Mouse (Mus musculus) heart, adult 9 months (tissue): Measurements from ENCODE around the gene Stx4a.
"Not testable (repeated sequence)": the region's sequence is repeated elsewhere in the genome, so short reads cannot be mapped to it uniquely, and the experiment has no call there.

Experiments
- DNase-seq, 2 experiments: peaks; one replicate each; pipeline ENCODE4 v3.0.0; 2022; ENCODE audit warnings: low spot score in 2 of 2

The Stx4a gene

DNA sequence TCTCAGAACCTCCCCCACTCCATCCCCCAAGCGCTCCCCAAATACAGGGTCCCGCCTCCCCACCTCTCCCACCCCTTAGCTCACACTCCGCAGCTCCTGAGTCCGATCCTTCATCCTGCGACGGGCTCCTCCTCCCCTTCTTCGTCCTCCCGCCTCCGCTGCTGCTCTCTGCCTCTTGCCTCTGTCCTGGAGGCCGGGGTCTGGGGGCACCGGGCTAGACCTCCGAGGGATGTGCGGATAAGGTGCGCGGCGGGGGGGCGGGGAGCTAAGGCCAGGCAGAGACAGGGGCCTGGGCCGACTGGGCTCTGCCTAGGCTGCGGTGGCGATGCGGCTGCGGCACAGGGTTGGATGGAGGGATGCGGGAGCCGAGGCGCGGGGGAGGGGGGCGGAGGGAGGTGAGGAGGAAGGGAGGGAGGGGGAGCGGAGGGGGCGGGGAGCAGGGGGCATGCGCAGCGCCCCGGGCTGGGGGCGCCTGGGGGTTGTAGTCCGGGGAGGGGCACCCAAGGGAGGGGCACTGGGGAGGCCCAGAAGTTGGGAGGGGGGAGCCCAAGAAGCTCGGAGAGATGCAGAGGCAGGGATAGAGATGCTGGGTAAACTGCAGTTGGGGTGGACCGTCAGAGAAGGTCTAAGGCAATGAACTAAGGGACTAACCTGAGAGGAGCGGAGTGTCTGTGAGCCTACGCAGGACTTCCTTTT, at the start of gene Stx4a, which contains the start of gene Stx1b:
TSS of gene Stx4a (plus strand) at position 119 of the 696 bp plus-strand sequence.
TSS of gene Stx1b (minus strand) at position 374 of the 696 bp plus-strand sequence.
- no peak for DNase-seq

DNA sequence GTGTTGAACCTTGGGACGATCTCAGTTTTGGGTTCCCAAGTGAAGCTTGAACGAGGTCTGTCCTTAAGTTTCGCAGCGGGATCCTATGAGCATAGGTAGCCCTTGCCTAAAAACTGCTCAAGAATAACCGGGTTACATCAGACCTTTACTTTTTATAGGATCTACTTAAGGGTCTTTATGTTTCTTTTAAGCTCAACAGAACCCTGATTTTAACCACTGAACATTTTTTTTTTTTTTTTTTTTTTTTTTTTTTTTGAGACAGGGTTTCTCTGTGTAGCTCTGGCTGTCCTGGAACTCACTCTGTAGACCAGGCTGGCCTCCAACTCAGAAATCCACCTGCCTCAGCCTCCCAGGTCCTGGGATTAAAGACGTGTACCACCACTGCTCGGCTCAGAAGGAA, 48.3 kb upstream of the Stx4a start:
- not testable (repeated sequence) for DNase-seq

- peak; percentile 75 to 84 for DNase-seq
These were observed 47.7 kb upstream of the Stx4a start, which contains the start of gene Setd1a for GRCm38 (mm10) chr7:127776426-127776825. Setd1a (plus strand) TSS chr7:127776670.

DNA sequence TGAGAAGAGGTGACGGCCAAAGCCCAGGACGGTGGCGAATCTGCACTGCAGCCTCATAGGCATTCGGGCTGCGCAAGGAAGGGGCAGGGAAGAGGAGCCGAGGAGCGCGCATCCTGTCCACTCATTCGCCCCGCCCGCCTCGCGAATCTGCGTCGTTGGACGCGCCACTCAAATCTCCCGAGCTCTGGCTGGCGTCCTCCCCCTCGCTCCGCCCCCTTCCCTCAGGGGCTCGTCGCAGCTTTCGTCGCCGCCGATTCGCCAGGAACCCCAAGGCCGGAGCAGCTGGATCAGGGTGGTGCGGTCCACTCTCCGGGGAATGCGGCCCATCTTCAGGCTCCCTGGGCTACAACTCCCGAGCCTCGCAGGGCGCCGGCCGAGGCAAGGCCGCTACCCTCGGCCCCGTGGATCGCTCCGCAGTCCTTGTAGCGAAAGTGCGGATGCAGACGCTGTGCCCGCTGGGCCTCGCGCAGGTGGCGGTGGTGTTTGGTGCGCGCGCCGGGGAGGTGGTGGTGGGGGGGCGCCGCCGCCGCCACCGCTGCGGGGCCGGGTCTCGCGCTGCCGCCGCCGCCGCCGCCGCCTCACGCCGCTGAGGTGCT, 47.1 kb upstream of the Stx4a start:
- peak; percentile 93 to 96 for DNase-seq

GRCm38 (mm10) chr7:127777474-127778266, 46.4 kb upstream of the Stx4a start:
- peak in 1 of 2 experiments; percentile 38 for DNase-seq

DNA sequence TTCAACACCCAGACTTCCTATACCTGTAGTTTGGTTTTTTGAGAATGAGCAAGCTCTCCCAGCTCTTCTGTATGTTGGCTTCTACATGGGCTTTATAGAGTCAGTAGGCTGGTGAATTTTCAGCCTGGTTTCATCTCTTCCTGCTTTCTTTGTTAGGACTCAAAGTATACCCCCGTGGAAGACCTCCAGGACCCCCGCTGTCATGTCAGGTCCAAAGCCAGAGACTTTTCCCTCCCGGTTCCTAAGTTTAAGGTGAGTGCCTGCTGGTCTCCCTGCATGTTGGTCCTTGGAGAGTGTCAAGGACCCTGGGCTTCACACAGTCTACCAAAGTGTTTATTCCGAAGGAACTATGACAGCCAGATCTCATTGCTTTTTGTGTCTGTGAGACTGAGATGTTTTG, 45.7 kb upstream of the Stx4a start:
- no peak for DNase-seq

DNA sequence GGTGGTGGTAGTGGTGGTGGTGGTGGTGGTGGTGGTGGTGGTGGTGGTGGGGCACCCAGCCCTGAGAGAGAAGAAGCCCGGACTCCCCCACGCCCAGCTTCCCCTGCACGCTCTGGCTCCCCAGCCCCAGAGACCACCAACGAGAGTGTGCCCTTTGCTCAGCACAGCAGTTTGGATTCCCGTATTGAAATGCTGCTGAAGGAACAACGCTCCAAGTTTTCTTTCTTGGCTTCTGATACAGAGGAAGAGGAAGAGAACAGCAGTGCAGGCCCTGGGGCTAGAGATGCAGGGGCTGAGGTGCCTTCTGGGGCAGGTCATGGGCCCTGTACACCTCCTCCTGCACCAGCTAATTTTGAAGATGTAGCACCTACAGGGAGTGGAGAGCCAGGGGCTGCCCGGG, 38.8 kb upstream of the Stx4a start, which contains the start of gene Gm49388:
TSS of gene Gm49388 (plus strand) at position 301 of the 400 bp plus-strand sequence.
- no peak for DNase-seq

DNA sequence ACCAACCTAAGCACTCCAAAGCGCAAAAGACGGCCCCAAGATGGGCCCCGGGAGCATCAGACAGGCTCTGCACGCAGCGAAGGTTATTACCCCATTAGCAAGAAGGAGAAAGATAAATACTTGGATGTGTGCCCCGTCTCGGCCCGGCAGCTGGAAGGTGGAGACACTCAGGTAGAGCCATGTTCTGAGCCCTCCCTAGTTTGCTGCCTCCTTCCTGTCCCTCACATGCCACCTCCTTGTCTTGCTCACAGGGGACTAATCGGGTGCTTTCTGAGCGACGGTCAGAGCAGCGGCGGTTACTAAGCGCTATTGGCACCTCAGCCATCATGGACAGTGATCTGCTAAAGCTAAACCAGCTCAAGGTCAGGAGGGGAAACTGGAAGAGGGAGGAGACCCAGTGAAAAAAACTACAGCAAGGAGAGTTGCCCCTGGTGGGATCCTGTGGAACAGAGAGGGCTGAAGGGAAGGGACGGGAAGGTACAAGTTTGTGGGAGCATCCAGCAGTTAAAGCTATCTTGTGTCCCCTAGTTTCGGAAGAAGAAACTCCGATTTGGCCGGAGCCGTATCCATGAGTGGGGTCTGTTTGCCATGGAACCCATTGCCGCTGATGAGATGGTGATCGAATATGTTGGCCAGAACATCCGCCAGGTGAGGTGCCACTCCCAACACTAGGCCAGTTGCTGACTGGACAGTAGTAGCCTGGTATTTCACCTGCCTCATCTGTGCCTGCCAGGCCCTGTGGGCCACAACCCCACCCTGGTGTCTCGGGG, 26.8 kb upstream of the Stx4a start:
- no peak for DNase-seq

- DNase-seq: no peak
These were observed 25.5 kb upstream of the Stx4a start for GRCm38 (mm10) chr7:127798591-127798990.

DNA sequence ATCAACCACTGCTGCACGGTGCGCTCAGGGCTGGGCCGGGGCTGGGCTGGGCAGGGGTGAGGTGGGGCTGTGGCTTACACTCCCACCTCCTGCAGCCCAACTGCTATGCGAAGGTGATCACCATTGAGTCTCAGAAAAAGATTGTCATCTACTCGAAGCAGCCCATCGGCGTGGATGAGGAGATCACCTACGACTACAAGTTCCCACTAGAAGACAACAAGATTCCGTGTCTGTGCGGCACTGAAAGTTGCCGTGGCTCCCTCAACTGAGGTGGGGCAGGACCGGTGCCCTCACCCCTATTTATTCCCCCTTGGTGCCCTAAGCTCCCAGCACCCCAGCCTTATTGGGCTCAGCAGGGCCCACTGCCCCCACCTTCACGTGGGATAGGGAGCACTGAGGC, 24.9 kb upstream of the Stx4a start:
- no peak for DNase-seq

- DNase-seq: no peak
These were observed 24.4 kb upstream of the Stx4a start for GRCm38 (mm10) chr7:127799738-127800137.

GRCm38 (mm10) chr7:127800435-127801009, 23.6 kb upstream of the Stx4a start, which contains the start of gene Hsd3b7:
Hsd3b7 (plus strand) TSS chr7:127800604.
- DNase-seq: peak; percentile 93 to 94

DNA sequence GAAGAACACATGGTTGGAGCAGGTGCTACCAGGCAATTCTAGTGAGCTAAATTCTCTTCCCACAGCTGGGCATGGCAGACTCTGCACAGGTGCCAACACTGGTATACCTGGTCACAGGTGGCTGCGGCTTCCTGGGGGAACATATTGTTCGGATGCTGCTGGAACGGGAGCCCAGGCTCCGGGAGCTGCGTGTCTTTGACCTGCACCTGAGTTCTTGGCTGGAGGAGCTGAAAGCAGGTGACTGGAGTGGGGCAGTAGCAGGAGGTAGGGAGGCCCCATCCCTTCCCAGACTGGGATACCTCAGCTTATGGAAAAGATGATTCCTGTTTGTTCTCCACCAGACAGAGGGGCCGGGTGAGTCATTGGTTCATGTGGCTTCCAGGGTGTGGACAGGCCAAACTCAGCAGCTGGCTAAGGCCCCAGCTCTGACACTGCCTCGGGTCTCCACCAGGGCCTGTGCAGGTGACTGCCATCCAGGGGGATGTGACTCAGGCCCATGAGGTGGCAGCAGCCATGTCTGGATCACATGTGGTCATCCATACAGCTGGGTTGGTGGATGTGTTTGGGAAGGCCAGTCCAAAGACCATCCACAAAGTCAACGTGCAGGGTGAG, 23.0 kb upstream of the Stx4a start:
- peak; percentile 27 to 30 for DNase-seq

GRCm38 (mm10) chr7:127802313-127802712, 21.8 kb upstream of the Stx4a start:
- DNase-seq: no peak

- no peak for DNase-seq
These were observed 15.3 kb upstream of the Stx4a start for GRCm38 (mm10) chr7:127808821-127809220.

- no peak for DNase-seq
These were observed 14.2 kb upstream of the Stx4a start for GRCm38 (mm10) chr7:127809846-127810245.

DNA sequence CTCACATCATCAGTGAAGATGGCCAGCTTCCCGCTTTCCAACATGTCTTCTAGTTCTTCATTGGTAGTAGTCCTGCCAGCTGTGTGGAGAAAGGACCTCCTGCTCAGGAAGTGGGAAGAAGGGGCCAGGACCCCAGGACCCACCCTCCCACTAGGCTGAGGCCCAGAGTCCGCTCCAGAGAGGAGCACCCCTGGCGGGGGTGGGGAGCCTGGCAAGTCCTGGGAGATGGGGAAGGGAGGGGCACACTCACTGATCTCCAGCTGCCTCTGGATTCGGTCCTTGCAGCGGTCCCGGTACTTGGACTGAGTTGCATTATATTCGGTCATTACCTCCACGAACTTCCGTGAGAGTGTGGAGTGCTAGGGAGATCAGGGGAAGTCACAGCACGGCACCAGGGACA, 13.4 kb upstream of the Stx4a start:
- no peak for DNase-seq

GRCm38 (mm10) chr7:127811240-127811639, 12.9 kb upstream of the Stx4a start:
- no peak for DNase-seq

- DNase-seq: no peak
These were observed 11.8 kb upstream of the Stx4a start for GRCm38 (mm10) chr7:127812292-127812691.

- DNase-seq: peak; percentile 44 to 67
These were observed 10.3 kb upstream of the Stx4a start for GRCm38 (mm10) chr7:127813821-127814220.
